Mouse (Mus musculus) fat pad, adult 2 months (tissue): ENCODE measurements around the gene Cubn.

ENCODE experiments used
- DNase-seq: peaks from one replicate; pipeline ENCODE4 v3.0.0-alpha.2; 2011; ENCODE audit warnings: low read depth, low spot score; ENCODE audit errors: extremely low read depth

Cubn gene

GRCm38 (mm10) chr2:13486470-13486869 lies 5.1 kb downstream of the Cubn start:
- DNase-seq, result no peak

GRCm38 (mm10) chr2:13484566-13484965 lies 7.0 kb downstream of the Cubn start:
- DNase-seq, result no peak

- no peak for DNase-seq
Measured at GRCm38 (mm10) chr2:13480744-13481143, 10.9 kb downstream of the Cubn start.

GRCm38 (mm10) chr2:13479165-13479564 lies 12.4 kb downstream of the Cubn start:
- no peak for DNase-seq

GRCm38 (mm10) chr2:13470108-13470507 lies 21.5 kb downstream of the Cubn start:
- no peak for DNase-seq

- no peak for DNase-seq
Measured at GRCm38 (mm10) chr2:13469641-13470040, 22.0 kb downstream of the Cubn start.

GRCm38 (mm10) chr2:13466685-13467084 lies 24.9 kb downstream of the Cubn start:
- no peak for DNase-seq

- no peak for DNase-seq
Measured at GRCm38 (mm10) chr2:13458088-13458487, 33.5 kb downstream of the Cubn start.

- DNase-seq, result no peak
Measured at GRCm38 (mm10) chr2:13456821-13457220, 34.8 kb downstream of the Cubn start.

- no peak for DNase-seq
Measured at GRCm38 (mm10) chr2:13451495-13452491, 39.8 kb downstream of the Cubn start.

- no peak for DNase-seq
Measured at GRCm38 (mm10) chr2:13450895-13451294, 40.7 kb downstream of the Cubn start.

- DNase-seq, result no peak
Measured at GRCm38 (mm10) chr2:13450470-13450869, 41.1 kb downstream of the Cubn start.

- DNase-seq, result no peak
Measured at GRCm38 (mm10) chr2:13445156-13445555, 46.5 kb downstream of the Cubn start.

- DNase-seq, result no peak
Measured at GRCm38 (mm10) chr2:13438983-13439382, 52.6 kb downstream of the Cubn start.

- no peak for DNase-seq
Measured at GRCm38 (mm10) chr2:13438275-13438845, 53.3 kb downstream of the Cubn start.

GRCm38 (mm10) chr2:13432002-13432401 lies 59.6 kb downstream of the Cubn start:
- no peak for DNase-seq

- DNase-seq, result peak; percentile 34
Measured at GRCm38 (mm10) chr2:13421974-13422760, 69.4 kb downstream of the Cubn start.

GRCm38 (mm10) chr2:13416765-13417524 lies 74.7 kb downstream of the Cubn start:
- no peak for DNase-seq

- DNase-seq, result no peak
Measured at GRCm38 (mm10) chr2:13413520-13414178, 78.0 kb downstream of the Cubn start.

- no peak for DNase-seq
Measured at GRCm38 (mm10) chr2:13410660-13411059, 81.0 kb downstream of the Cubn start.
